9 mouse cellular contexts compared by ENCODE assay signal in the genomic region with DNA sequence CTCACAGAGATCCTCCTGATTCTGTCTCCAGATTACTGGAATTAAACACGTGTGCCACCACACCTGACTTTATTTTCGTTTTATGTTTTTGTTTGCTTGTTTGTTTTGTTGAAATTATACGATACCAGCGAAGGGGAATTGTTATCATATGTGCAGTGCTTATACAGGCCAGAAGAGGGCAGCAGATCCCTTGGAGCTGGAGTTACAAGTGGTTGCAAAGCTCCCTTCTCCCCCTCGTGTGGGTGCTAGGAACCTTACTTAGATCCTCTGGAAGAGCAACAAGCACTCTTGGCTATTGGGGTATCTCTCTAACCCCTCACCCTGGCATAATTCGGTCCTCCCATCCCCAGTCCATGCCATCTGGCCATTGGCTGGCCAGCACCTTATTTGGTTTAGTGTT. TPM values are rescaled to one million over a fixed set of nuclear protein-coding genes. Genes with fewer than 3 reads are reported as not detected.
DNase-seq lines count a peak whose midpoint lies in the region; TF ChIP-seq lines count a peak whose summit lies in the region.
"Had no signal": no experiment of that assay in that cellular context is flagged by ENCODE, and none has a peak within 500 bp of the region (broad histone marks: within the 10 kb centered on the region; RNA-seq: fewer than 3 reads in every experiment).

No protein-coding gene starts in this region.

- H3K36me3 ChIP-seq in heart, adult 2 months (ENCODE audit: control insufficient read depth, insufficient read depth, low read length): no peaks in the 10 kb centered on the region
- no peaks in the 10 kb centered on the region for H3K36me3 ChIP-seq in testis, adult 2 months (ENCODE audit: control insufficient read depth, insufficient read depth, low read length)

- no peaks in the 10 kb centered on the region for H3K27me3 ChIP-seq in heart, adult 2 months (ENCODE audit: control insufficient read depth, insufficient read depth, low read length)
- no peaks in the 10 kb centered on the region for H3K27me3 ChIP-seq in testis, adult 2 months (ENCODE audit: control insufficient read depth, insufficient read depth, low read length)

- no peak overlapping the region for H3K4me3 ChIP-seq in heart, adult 2 months
- peak overlapping the region; percentile 5; the same call in 1 of the 2 replicates for H3K4me3 ChIP-seq in testis, adult 2 months (ENCODE audit: control insufficient read depth, low read depth, low read length)
- H3K4me3 ChIP-seq in embryonic fibroblast, embryonic 13.5 days (ENCODE audit: insufficient read depth, low read length): no peak overlapping the region

- no peak for DNase-seq in heart, adult 2 months
- DNase-seq in heart, postnatal 14 days: no peak
- DNase-seq in testis, postnatal 10 days (ENCODE audit: low spot score): no peak
- peak; percentile 43 for DNase-seq in thymus, postnatal 25 days
- DNase-seq in urinary bladder, adult 18-20 months (ENCODE audit: low spot score in 2 of 2): no peak
- DNase-seq in yolk sac, embryonic 10.5 days (ENCODE audit: low spot score): no peak
- DNase-seq: right cerebral cortex, postnatal 25 days had no signal

- H3K27ac ChIP-seq in heart, adult 2 months: no peak overlapping the region
- H3K27ac ChIP-seq in testis, adult 2 months (ENCODE audit: control insufficient read depth, insufficient read depth, low read depth, low read length): no peak overlapping the region
- H3K27ac ChIP-seq in embryonic fibroblast, embryonic 13.5 days (ENCODE audit: insufficient read depth, low read length): no peak overlapping the region

- intact Hi-C loops in heart, adult 2 months (cut with DNase I): no loop called here
- intact Hi-C loops in heart, postnatal 14 days (cut with DNase I): loop anchor here (5.0 kb wide), 2 partner anchors 77 to 172 kb away; no protein-coding TSS in a partner anchor

- WGBS in heart, adult 2 months: 47% methylated on average over 6 of the region's 6 CpGs

- no peak for TF ChIP-seq EP300 in heart, adult 2 months (IDR thresholded peaks at IDR 0.05; ENCODE audit: insufficient read depth, low read depth, low read length)

- H3K9ac ChIP-seq in heart, adult 2 months (ENCODE audit: low read depth, low read length): no peak overlapping the region

- peak; percentile 73 for TF ChIP-seq CTCF in heart, adult 2 months (IDR thresholded peaks at IDR 0.05)
- TF ChIP-seq CTCF in testis, adult 2 months (IDR thresholded peaks at IDR 0.05; ENCODE audit: control insufficient read depth, insufficient read depth, insufficient replicate concordance, low read depth, low read length): peak; percentile 64; the same call in 1 of the 2 replicates
- TF ChIP-seq CTCF in embryonic fibroblast, embryonic 13.5 days (IDR thresholded peaks at IDR 0.05; ENCODE audit: borderline replicate concordance, insufficient read depth, low read length): 0 out of 2 replicates have a peak, but pooled peaks have one; percentile 17

- no peaks in the 10 kb centered on the region; the same call in 1 of the 2 replicates for H3K4me1 ChIP-seq in heart, adult 2 months (ENCODE audit: control insufficient read depth, insufficient read depth, low read length)
- H3K4me1 ChIP-seq in testis, adult 2 months (ENCODE audit: control insufficient read depth, insufficient read depth, low read length): peaks cover 9% of the 10 kb centered on the region
- no peaks in the 10 kb centered on the region for H3K4me1 ChIP-seq in embryonic fibroblast, embryonic 13.5 days (ENCODE audit: control insufficient read depth, insufficient read depth, low read length)

- no peak for TF ChIP-seq POLR2A in heart, adult 2 months (IDR thresholded peaks at IDR 0.05; ENCODE audit: insufficient read depth, low read depth, low read length)
- TF ChIP-seq POLR2A in testis, adult 2 months (IDR thresholded peaks at IDR 0.05; ENCODE audit: control insufficient read depth, low read depth, low read length): no peak
- no peak for TF ChIP-seq POLR2A in embryonic fibroblast, embryonic 13.5 days (IDR thresholded peaks at IDR 0.05; ENCODE audit: low read depth, low read length)

- no peaks in the 10 kb centered on the region for H3K79me2 ChIP-seq in heart, adult 2 months (replicated peaks; ENCODE audit: control insufficient read depth, insufficient read depth, low read length)

RNA-seq across cellular contexts. Expression of a gene that starts 24.7 kb away (rescaled TPM):
- total RNA-seq in heart, adult 2 months (2021): 10 to 100 TPM; 48.4 to 53.4 TPM
- 38.3 and 42.8 TPM in 2 replicates for polyA plus RNA-seq in heart, adult 2 months (2012; rRNA removed)
- total RNA-seq in heart, postnatal 14 days (2021): 10 to 100 TPM; 62.2 to 66.9 TPM
- 47.0 and 62.4 TPM in 2 replicates for polyA plus RNA-seq in testis, adult 2 months (2012; rRNA removed)
- 317 and 412 TPM in 2 replicates for polyA plus RNA-seq in embryonic fibroblast, embryonic 13.5 days (2011; ENCODE audit: insufficient read length, low read depth, missing spikeins)

RNA-seq across cellular contexts. Expression of a gene that starts 50.4 kb away (rescaled TPM):
- under 1 TPM; 0.23 to 0.39 TPM for total RNA-seq in heart, adult 2 months (2021)
- 0.12 TPM in 1 of 2 replicates, not detected in the other for polyA plus RNA-seq in heart, adult 2 months (2012; rRNA removed)
- under 1 TPM in 1 of 2 experiments, not detected in 1; 0.24 TPM for total RNA-seq in heart, postnatal 14 days (2021)
- polyA plus RNA-seq in testis, adult 2 months (2012; rRNA removed): 6.9 and 8.7 TPM in 2 replicates
- polyA plus RNA-seq in embryonic fibroblast, embryonic 13.5 days (2011; ENCODE audit: insufficient read length, low read depth, missing spikeins): 2.8 and 4.3 TPM in 2 replicates

Comparison
In these comparisons a context has a peak if more than half of its experiments do, and no peak if none do; other contexts are left out.
1. CTCF ChIP-seq: peak in every context shown above with its lines; median percentile 73 in heart, adult 2 months; 64 in testis, adult 2 months; 17 in embryonic fibroblast, embryonic 13.5 days.